Mouse (Mus musculus): ENCODE measurements around the gene Exoc3l4.

DNA sequence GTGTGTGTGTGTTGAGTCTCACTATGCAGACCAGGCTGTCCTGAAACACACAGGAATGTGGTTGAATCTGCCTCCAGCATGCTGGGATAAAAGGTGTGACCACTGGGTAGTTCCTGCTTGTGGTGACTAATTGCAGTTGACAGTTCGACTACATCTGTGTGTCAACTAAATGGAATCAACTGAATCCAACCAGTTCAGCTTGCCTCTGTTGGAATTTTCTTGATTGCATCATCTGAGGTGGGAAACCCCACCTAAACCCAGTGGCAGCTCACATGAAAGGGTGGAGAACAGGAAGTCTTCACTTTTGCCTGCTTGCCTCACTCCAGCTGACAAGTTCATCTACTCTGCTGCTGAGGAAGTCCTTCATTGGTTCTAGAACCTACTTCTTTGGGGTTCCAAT is 54.3 kb downstream of the Exoc3l4 start:
- TF ChIP-seq CTCF (IDR thresholded peaks at IDR 0.05; ENCODE audit: low read depth, low read length) = no peak
- TF ChIP-seq GATA1 (IDR thresholded peaks at IDR 0.05; ENCODE audit: borderline replicate concordance, low read length) = no peak
- TF ChIP-seq TAL1 (conservative IDR thresholded peaks at IDR 0.05; ENCODE audit: low read depth, low read length) = no peak
- no peak for TF ChIP-seq POLR2AphosphoS5 (IDR thresholded peaks at IDR 0.05; ENCODE audit: insufficient replicate concordance, low read depth, low read length)
- TF ChIP-seq GATA2 (IDR thresholded peaks at IDR 0.05; ENCODE audit: borderline replicate concordance, low read depth, low read length) = no peak
